Mouse (Mus musculus) olfactory bulb, adult 2 months (tissue): ENCODE measurements around the gene Uvrag.

Experiments used
- CTCF ChIP-seq: fragments of 200-500 bp; IDR thresholded peaks from 2 replicates; pipeline ENCODE4 v1.5.1; 2012; ENCODE audit warnings: low read depth, mild to moderate bottlenecking, low read length, moderate library complexity; ENCODE audit not compliant: insufficient read depth
- POLR2A ChIP-seq: fragments of 200-500 bp; IDR thresholded peaks from 2 replicates; pipeline ENCODE4 v1.6.1; 2012; ENCODE audit warnings: mild to moderate bottlenecking, low read depth, low read length, moderate library complexity; ENCODE audit not compliant: insufficient read depth

DNA sequence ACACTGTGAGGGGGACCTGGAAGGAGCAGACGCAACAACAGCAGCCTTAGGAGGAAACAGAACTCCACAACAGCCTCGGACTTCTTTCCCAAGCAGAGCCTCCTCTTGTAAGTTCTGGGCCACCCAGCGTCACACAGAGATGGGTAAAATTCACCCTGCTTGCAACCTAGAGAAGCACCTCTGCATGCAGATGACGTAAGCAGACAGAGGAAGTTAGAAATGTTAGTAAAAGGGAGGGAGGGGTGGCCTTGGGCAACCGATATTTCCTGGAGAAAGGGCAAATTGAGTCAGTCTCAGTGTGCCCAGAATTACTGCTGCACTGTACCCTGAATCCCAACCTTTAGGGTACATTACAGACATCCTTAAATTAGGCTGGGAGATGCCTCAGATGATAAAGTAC, 48.9 kb upstream of the Uvrag start:
- TF ChIP-seq CTCF (no peak), POLR2A (no peak)
